Mouse (Mus musculus) right cerebral cortex, postnatal 10 days (tissue): ENCODE measurements at regions not wholly inside any gene's neighbourhood (a gene's known extent, or its start where the extent isn't known, plus 50 kb on each side); places are given as distances from the start of the nearest gene placed in this dataset.
A peak's percentile ranks its signal among the peaks of the same experiment; 100 is the strongest.

Source experiments
- DNase-seq, 2 experiments: peaks; one replicate each; pipeline ENCODE4 v3.0.0; 2021; ENCODE audit warnings: low spot score in 2 of 2

DNA sequence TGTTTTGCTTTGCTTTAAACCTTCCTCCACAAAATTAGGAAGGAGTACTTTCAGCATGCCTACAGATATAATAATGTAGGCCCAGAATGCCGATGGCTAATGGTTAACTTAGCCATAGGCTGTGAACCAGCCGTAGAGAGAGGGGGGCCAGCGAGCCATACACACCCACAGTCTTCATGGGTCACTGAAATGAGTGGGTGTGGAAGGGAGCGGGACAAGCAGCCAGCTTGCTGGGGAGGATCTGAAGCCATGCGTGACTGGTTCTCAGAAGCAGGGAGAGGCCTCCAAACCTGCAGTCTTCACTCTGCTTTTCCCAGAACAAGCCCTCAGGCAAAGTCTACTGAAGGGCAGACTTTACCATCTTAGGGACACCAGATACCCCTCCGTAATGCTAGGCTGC is 50.8 kb upstream of the Ptpn13 start:
- no peak for DNase-seq

DNA sequence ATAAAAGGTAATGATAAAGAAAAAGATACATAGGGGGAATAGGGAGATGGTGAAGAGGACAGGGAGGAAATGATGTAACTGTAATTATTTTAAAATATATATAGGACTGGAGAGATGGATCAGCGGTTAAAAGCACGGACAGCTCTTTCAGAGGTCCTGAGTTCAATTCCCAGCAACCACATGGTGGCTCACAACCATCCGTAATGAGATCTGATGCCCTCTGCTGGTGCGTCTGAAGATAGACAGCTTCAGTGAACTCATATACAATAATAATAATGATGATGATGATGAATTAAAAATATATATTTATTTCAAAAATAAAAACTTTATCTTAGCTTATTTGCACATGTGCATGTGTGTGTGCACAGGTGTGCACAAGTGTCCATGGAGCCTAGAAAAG is 51.9 kb upstream of the Ptpn13 start:
- no peak for DNase-seq

- DNase-seq, result no peak
Measured at GRCm38 (mm10) chr5:103370456-103370855, 54.5 kb upstream of the Ptpn13 start.

- DNase-seq, result no peak
Measured at GRCm38 (mm10) chr5:103368993-103369392, 56.0 kb upstream of the Ptpn13 start.

GRCm38 (mm10) chr5:103367201-103367671 is 57.8 kb upstream of the Ptpn13 start:
- DNase-seq, result no peak

- no peak for DNase-seq
Measured at GRCm38 (mm10) chr5:103365700-103366448, 59.1 kb upstream of the Ptpn13 start.

GRCm38 (mm10) chr5:103364791-103365699 is 59.9 kb upstream of the Ptpn13 start:
- DNase-seq, result no peak

DNA sequence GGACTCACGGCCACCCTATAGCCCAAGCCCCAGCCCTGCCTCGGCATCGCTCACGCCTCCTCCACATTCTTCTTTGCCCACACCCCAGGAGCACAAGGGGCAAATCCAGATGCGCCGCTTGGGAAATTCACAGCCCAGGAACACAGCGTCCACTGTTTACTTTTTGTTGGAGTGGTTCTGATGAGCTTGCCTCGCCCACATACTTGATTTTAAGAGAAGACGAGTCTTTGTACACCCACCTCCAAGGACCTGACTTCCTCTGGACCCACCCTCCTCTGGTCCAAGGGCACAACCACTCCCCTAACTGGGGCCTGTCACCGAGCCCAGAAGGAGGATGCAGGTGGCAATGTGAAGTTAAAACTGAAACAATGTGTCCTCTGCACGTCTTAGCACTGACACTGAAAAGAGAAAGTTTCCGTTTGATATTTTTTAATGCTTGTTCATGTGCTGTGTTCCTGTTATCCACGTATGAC is 64.2 kb upstream of the Ptpn13 start:
- no peak for DNase-seq

DNA sequence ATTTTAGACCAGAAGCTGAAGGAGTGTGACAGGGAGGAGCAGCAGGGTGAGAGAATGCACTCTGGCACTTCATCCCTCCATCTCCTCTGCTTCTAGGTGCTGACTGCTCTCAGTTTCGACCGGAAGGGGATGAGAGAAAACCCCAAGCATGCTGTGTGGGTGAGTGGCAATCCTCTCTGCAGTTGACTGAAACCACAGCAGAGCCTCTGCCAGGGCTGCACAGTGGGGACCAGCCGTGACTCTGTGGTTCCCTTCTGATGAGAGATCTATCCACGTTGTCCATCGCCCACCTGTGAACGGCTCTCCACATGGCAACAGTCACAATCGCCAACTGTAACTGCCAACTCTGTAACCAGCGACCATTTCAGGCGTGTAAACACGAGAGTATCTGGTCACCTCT is 64.6 kb upstream of the Ptpn13 start:
- no peak for DNase-seq

DNA sequence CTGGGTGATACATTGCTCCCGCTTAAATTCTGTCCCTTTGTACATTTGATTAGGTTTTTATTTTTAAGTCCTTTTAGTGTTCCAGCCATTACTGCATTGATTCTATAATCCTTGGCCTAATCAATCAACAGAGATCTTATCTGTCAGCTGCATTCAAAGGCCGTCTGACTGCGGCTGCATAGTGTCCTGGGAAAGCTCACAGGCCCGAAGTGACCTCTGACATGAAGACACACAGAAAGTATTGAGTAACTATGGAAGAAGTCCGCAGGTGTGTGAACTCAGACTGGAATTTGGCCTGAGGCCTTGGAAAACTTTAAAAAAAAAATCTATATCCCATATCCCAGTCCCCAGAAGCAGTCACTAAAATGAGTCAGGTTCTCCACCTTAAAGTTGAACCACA is 67.4 kb upstream of the Ptpn13 start:
- no peak for DNase-seq

- no peak for DNase-seq
Measured at GRCm38 (mm10) chr5:103356500-103356899, 68.5 kb upstream of the Ptpn13 start.

- peak; percentile 54 to 72 for DNase-seq
Measured at GRCm38 (mm10) chr5:103355372-103356300, 69.4 kb upstream of the Ptpn13 start.

GRCm38 (mm10) chr5:103343869-103344268 is 81.1 kb upstream of the Ptpn13 start:
- peak in 1 of 2 experiments; percentile 43 for DNase-seq

GRCm38 (mm10) chr5:103341456-103341855 is 83.5 kb upstream of the Ptpn13 start:
- peak; percentile 47 to 60 for DNase-seq

DNA sequence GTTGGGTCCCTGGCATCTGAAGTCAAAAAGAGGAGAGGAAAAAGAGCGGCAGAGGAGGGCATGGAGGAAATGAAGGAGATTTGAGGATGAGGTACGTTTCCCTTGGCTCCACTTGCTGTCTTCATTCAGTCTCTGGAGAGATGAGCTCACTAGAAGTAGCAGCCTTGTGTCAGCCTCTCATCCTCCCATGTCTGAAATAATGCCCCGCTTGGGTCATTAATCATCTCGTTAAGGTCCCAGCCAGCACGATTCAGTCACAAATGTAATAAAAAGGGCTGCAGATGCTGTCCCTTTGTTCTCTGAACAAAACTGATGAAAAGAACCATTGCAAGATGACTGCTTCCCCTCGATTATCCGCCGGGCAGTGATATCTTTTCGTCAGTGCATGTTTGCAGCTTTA is 84.4 kb upstream of the Ptpn13 start:
- DNase-seq, result no peak

GRCm38 (mm10) chr5:103336689-103337490 is 88.1 kb upstream of the Ptpn13 start:
- DNase-seq, result no peak

GRCm38 (mm10) chr5:103335916-103336688 is 88.9 kb upstream of the Ptpn13 start:
- DNase-seq, result peak; percentile 67 to 82

- no peak for DNase-seq
Measured at GRCm38 (mm10) chr5:103326412-103326811, 98.6 kb upstream of the Ptpn13 start.

- DNase-seq, result no peak
Measured at GRCm38 (mm10) chr5:103320341-103320740, 104.7 kb upstream of the Ptpn13 start.
